Mouse (Mus musculus): Measurements from ENCODE around the gene Sept11. TPM values are rescaled to one million over a fixed set of nuclear protein-coding genes. Genes with fewer than 3 reads are reported as not detected.

Gene Sept11
- polyA plus RNA-seq, 1 experiment, result 55.8 TPM

GRCm38 (mm10) chr5:93051041-93051440 lies 42.2 kb upstream of the Sept11 start:
- Histone ChIP-seq H3K27ac (ENCODE audit: control insufficient read depth, insufficient read depth, low read depth, low read length, poor library complexity) (no peak overlapping the region), H3K4me3 (replicated peaks; ENCODE audit: control insufficient read depth, low read depth, low read length) (no peak overlapping the region), H3K4me1 (ENCODE audit: control insufficient read depth, insufficient read depth, low read length) (no peaks in the 10 kb centered on the region)
- no peak for TF ChIP-seq POLR2A (IDR thresholded peaks at IDR 0.05; ENCODE audit: borderline replicate concordance, control insufficient read depth, low read depth, low read length)
- TF ChIP-seq CTCF (IDR thresholded peaks at IDR 0.05; ENCODE audit: control insufficient read depth, insufficient read depth, low read length), result no peak
- 52% methylated on average over 5 of the region's 5 CpGs for WGBS

GRCm38 (mm10) chr5:93051951-93052350 lies 41.3 kb upstream of the Sept11 start:
- 57% methylated on average over 9 of the region's 9 CpGs for WGBS
- no peaks in the 10 kb centered on the region for H3K4me1 ChIP-seq (ENCODE audit: control insufficient read depth, insufficient read depth, low read length)
- TF ChIP-seq CTCF (IDR thresholded peaks at IDR 0.05; ENCODE audit: control insufficient read depth, insufficient read depth, low read length), result no peak
- TF ChIP-seq POLR2A (IDR thresholded peaks at IDR 0.05; ENCODE audit: borderline replicate concordance, control insufficient read depth, low read depth, low read length), result no peak
- H3K4me3 ChIP-seq (replicated peaks; ENCODE audit: control insufficient read depth, low read depth, low read length), result no peak overlapping the region
- H3K27ac ChIP-seq (ENCODE audit: control insufficient read depth, insufficient read depth, low read depth, low read length, poor library complexity), result no peak overlapping the region

GRCm38 (mm10) chr5:93053606-93054397 lies 39.4 kb upstream of the Sept11 start:
- 74% methylated on average over 8 of the region's 8 CpGs for WGBS
- H3K4me3 ChIP-seq (replicated peaks; ENCODE audit: control insufficient read depth, low read depth, low read length), result no peak overlapping the region
- H3K4me1 ChIP-seq (ENCODE audit: control insufficient read depth, insufficient read depth, low read length), result no peaks in the 10 kb centered on the region
- H3K27ac ChIP-seq (ENCODE audit: control insufficient read depth, insufficient read depth, low read depth, low read length, poor library complexity), result no peak overlapping the region
- TF ChIP-seq CTCF (IDR thresholded peaks at IDR 0.05; ENCODE audit: control insufficient read depth, insufficient read depth, low read length) (no peak), POLR2A (IDR thresholded peaks at IDR 0.05; ENCODE audit: borderline replicate concordance, control insufficient read depth, low read depth, low read length) (no peak)

- WGBS, result 34% methylated on average over 4 of the region's 4 CpGs
- Histone ChIP-seq H3K27ac (ENCODE audit: control insufficient read depth, insufficient read depth, low read depth, low read length, poor library complexity) (no peak overlapping the region), H3K4me3 (replicated peaks; ENCODE audit: control insufficient read depth, low read depth, low read length) (no peak overlapping the region), H3K4me1 (ENCODE audit: control insufficient read depth, insufficient read depth, low read length) (no peaks in the 10 kb centered on the region)
- TF ChIP-seq POLR2A (IDR thresholded peaks at IDR 0.05; ENCODE audit: borderline replicate concordance, control insufficient read depth, low read depth, low read length) (no peak), CTCF (IDR thresholded peaks at IDR 0.05; ENCODE audit: control insufficient read depth, insufficient read depth, low read length) (no peak)
Measured at GRCm38 (mm10) chr5:93060865-93061264, 32.4 kb upstream of the Sept11 start.

- Histone ChIP-seq H3K4me1 (ENCODE audit: control insufficient read depth, insufficient read depth, low read length) (no peaks in the 10 kb centered on the region), H3K27ac (ENCODE audit: control insufficient read depth, insufficient read depth, low read depth, low read length, poor library complexity) (no peak overlapping the region), H3K4me3 (replicated peaks; ENCODE audit: control insufficient read depth, low read depth, low read length) (no peak overlapping the region)
- WGBS, result 68% methylated on average over 7 of the region's 7 CpGs
- TF ChIP-seq POLR2A (IDR thresholded peaks at IDR 0.05; ENCODE audit: borderline replicate concordance, control insufficient read depth, low read depth, low read length) (no peak), CTCF (IDR thresholded peaks at IDR 0.05; ENCODE audit: control insufficient read depth, insufficient read depth, low read length) (no peak)
Measured at GRCm38 (mm10) chr5:93077661-93078323, 15.4 kb upstream of the Sept11 start.

GRCm38 (mm10) chr5:93079596-93079995 lies 13.6 kb upstream of the Sept11 start:
- TF ChIP-seq POLR2A (IDR thresholded peaks at IDR 0.05; ENCODE audit: borderline replicate concordance, control insufficient read depth, low read depth, low read length) (no peak), CTCF (IDR thresholded peaks at IDR 0.05; ENCODE audit: control insufficient read depth, insufficient read depth, low read length) (no peak)
- H3K4me1 ChIP-seq (ENCODE audit: control insufficient read depth, insufficient read depth, low read length), result no peaks in the 10 kb centered on the region
- H3K4me3 ChIP-seq (replicated peaks; ENCODE audit: control insufficient read depth, low read depth, low read length), result no peak overlapping the region
- H3K27ac ChIP-seq (ENCODE audit: control insufficient read depth, insufficient read depth, low read depth, low read length, poor library complexity), result no peak overlapping the region
- WGBS, result 85% methylated on average over 3 of the region's 3 CpGs

- TF ChIP-seq POLR2A (IDR thresholded peaks at IDR 0.05; ENCODE audit: borderline replicate concordance, control insufficient read depth, low read depth, low read length) (no peak), CTCF (IDR thresholded peaks at IDR 0.05; ENCODE audit: control insufficient read depth, insufficient read depth, low read length) (no peak)
- WGBS, result 51% methylated on average over 4 of the region's 4 CpGs
Measured at GRCm38 (mm10) chr5:93085015-93085598, 8.1 kb upstream of the Sept11 start.

GRCm38 (mm10) chr5:93085900-93086299 lies 7.3 kb upstream of the Sept11 start:
- no peak overlapping the region for H3K4me3 ChIP-seq (replicated peaks; ENCODE audit: control insufficient read depth, low read depth, low read length)
- H3K27ac ChIP-seq (ENCODE audit: control insufficient read depth, insufficient read depth, low read depth, low read length, poor library complexity), result no peak overlapping the region
- no peaks in the 10 kb centered on the region for H3K4me1 ChIP-seq (ENCODE audit: control insufficient read depth, insufficient read depth, low read length)
- TF ChIP-seq POLR2A (IDR thresholded peaks at IDR 0.05; ENCODE audit: borderline replicate concordance, control insufficient read depth, low read depth, low read length), result no peak
- TF ChIP-seq CTCF (IDR thresholded peaks at IDR 0.05; ENCODE audit: control insufficient read depth, insufficient read depth, low read length), result no peak
- 50% methylated on average over 4 of the region's 4 CpGs for WGBS

More at GRCm38 (mm10) chr5:93085015-93085598, 8.1 kb upstream of the Sept11 start:
- no peak overlapping the region for H3K4me3 ChIP-seq (replicated peaks; ENCODE audit: control insufficient read depth, low read depth, low read length)
- no peaks in the 10 kb centered on the region for H3K4me1 ChIP-seq (ENCODE audit: control insufficient read depth, insufficient read depth, low read length)
- H3K27ac ChIP-seq (ENCODE audit: control insufficient read depth, insufficient read depth, low read depth, low read length, poor library complexity), result no peak overlapping the region
